Mouse (Mus musculus) embryonic facial prominence, embryonic 10.5 days (tissue): Measurements from ENCODE around the gene Card19. TPM values are rescaled to one million over a fixed set of nuclear protein-coding genes. Genes with fewer than 3 reads are reported as not detected.

Experiments
- DNase-seq: peaks from one replicate; pipeline ENCODE4 v3.0.0-alpha.2; 2017; ENCODE audit warnings: low spot score
- H3K27ac ChIP-seq: fragments of 300-500 bp; sonication (generic); replicated peaks from 2 replicates; pipeline ENCODE4 v1.5.1; 2016; ENCODE audit warnings: mild to moderate bottlenecking
- H3K27me3 ChIP-seq: fragments of 300-500 bp; sonication (generic); replicated peaks from 2 replicates; pipeline ENCODE4 v1.6.1; 2016; ENCODE audit warnings: low read depth, mild to moderate bottlenecking; ENCODE audit not compliant: poor library complexity, severe bottlenecking
- H3K36me3 ChIP-seq: fragments of 300-500 bp; sonication (generic); replicated peaks from 2 replicates; pipeline ENCODE4 v1.6.1; 2016; ENCODE audit warnings: mild to moderate bottlenecking, moderate library complexity
- H3K4me1 ChIP-seq: fragments of 300-500 bp; sonication (generic); 2 replicates; pipeline ENCODE4 v1.6.1; 2016
- H3K4me3 ChIP-seq: fragments of 300-500 bp; sonication (generic); 2 replicates; pipeline ENCODE4 v1.5.1; 2016; ENCODE audit warnings: mild to moderate bottlenecking, moderate library complexity
- H3K9me3 ChIP-seq: fragments of 300-500 bp; sonication (generic); 2 replicates; pipeline ENCODE4 v1.6.1; 2016; ENCODE audit warnings: mild to moderate bottlenecking
- WGBS: fragments of 180-500 bp; shearing (Covaris S2); methylation state at CpG from one replicate; pipeline ENCODE4 v1.1.7; 2016; 5-methylcytosine and 5-hydroxymethylcytosine counted together
- polyA plus RNA-seq: library from polyadenylated mRNA; unstranded; fragments of >200 nt; fragmentation: Nextera tagmentation; extraction: Ambion mirVana; gene quantifications from 2 replicates; pipeline ENCODE4 v1.2.1, GENCODE M21; 2016

The Card19 gene
- polyA plus RNA-seq, 1 experiment from 2014 or later: 35.0 TPM

DNA sequence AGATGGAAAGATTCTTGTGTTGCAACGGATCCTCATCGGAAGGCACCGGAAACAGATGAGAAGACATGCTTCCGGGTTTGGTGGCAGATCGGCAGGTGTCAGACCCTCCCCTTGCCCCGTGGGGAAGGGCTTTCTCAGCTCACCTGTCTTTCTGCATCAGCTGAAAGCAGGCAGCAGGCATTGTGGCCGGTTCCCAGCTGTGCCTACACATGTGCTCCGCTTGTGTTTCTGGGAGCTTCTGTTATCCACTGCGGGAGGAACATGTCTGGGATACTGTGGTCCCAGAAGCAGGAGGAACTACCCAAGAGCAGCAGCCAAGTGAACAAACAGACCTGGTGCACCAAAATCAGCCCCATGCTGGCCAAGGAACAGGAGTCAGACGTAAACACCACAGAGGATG is 40.3 kb downstream of the Card19 start:
- DNase-seq: no peak
- WGBS: 83% methylated on average over 10 of the region's 10 CpGs
- no peak overlapping the region for H3K27ac ChIP-seq

DNA sequence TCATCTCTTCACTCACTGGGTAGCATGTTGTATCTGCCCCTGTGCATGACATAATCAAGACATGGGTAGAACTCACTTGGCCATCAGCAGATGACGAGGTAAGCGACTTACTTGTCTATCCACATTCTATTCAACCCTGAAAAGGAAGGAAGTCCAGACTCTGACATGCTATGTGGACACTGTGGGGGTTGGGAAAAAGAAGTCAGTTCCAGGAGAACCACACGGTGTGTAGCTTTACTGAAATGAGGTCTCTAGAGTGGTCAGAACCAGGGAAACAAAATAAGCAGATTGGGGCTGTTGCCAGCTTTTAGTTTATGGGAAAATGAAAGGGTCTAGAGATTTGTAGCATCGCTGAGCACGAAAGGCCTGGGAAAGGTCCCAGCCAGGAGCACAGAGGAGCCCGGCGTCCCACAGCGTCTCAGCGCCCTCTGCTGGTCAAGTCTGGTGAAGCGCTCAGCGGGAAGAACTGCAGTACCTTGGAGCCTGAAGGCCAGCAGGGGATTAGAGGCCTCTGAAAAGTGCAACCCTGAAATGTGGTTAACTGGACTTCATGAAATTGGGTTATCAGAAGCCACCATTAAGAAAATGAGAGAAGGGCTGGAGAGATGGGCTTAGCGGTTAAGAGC is 42.8 kb downstream of the Card19 start:
- Histone ChIP-seq H3K27ac (no peak overlapping the region), H3K4me3 (no peak overlapping the region), H3K9me3 (no peaks in the 10 kb centered on the region), H3K27me3 (no peaks in the 10 kb centered on the region), H3K4me1 (peaks cover 7% of the 10 kb centered on the region; the same call in 1 of the 2 replicates), H3K36me3 (no peaks in the 10 kb centered on the region)
- peak; percentile 91 for DNase-seq
- 9% methylated on average over 12 of the region's 12 CpGs for WGBS

More for the DNA sequence above, 40.3 kb downstream of the Card19 start:
- Histone ChIP-seq H3K4me3 (no peak overlapping the region), H3K36me3 (no peaks in the 10 kb centered on the region), H3K4me1 (peaks cover 22% of the 10 kb centered on the region), H3K9me3 (no peaks in the 10 kb centered on the region), H3K27me3 (no peaks in the 10 kb centered on the region)

DNA sequence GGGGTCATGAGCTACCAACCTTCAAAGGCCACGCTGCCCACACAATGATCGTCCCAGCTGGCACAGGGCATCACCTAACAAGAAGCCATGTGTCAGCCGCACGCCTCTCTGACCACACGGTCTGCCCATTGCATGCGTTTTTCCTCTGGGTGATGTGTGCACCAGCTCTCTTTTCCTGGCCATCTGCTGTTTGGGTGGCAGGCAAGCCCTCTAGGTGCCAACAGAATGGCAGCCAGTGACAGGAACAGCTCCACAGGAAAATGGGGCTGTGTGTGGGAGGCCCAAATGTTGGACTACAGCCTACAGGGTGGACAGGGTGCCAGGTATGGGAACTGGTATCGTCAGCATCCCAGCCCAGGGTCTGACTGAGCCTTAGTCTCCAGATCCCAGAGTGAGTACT is 43.5 kb downstream of the Card19 start:
- WGBS: 93% methylated on average over 7 of the region's 7 CpGs
- Histone ChIP-seq H3K4me3 (no peak overlapping the region), H3K4me1 (peaks cover 11% of the 10 kb centered on the region), H3K36me3 (no peaks in the 10 kb centered on the region), H3K27me3 (no peaks in the 10 kb centered on the region), H3K9me3 (no peaks in the 10 kb centered on the region), H3K27ac (no peak overlapping the region)
- no peak for DNase-seq

DNA sequence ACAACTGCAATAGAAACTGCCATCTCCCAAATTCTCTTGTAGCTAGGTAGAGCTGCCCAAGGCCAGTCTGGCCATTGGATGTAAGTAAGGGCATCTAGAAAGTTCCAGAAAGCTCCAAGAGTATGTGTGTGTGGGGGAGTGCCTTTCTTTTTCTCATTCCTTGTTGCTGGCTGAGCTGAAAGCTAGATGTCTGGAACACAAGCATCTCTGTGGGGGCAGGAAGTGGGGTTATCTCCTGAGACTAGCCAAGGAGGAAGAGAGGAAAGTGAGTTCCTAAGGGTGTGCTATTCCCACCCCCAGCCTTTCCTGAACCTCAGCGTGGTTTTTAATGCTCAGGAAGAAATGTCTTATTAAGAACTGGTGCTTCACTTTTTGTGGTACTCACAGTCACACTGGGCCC is 44.1 kb downstream of the Card19 start:
- no peaks in the 10 kb centered on the region for H3K9me3 ChIP-seq
- no peaks in the 10 kb centered on the region for H3K27me3 ChIP-seq
- H3K4me3 ChIP-seq: no peak overlapping the region
- H3K36me3 ChIP-seq: no peaks in the 10 kb centered on the region
- no peak overlapping the region for H3K27ac ChIP-seq
- H3K4me1 ChIP-seq: peaks cover 11% of the 10 kb centered on the region
- 80% methylated on average over 1 of the region's 1 CpGs for WGBS
- DNase-seq: no peak

DNA sequence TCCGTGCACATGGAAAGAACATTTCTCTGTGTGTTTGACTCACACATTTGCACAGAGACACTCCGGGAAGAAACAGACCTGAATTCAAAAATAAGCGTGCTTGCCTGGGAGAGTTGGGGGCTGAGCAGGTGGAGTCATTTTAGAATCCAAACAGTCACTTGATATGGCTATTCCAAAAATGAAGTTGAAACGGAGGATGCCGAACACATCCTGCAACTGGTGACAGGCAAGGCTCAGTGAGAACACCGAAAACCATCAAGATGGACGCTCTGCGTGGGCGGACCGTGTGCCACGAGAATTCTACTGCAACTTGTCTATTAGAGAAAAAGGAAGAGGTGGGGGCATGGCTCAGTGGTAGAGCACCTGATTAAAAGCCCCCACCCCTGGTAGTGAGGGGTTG is 45.2 kb downstream of the Card19 start:
- no peak for DNase-seq
- Histone ChIP-seq H3K4me3 (no peak overlapping the region), H3K27me3 (no peaks in the 10 kb centered on the region), H3K27ac (no peak overlapping the region), H3K9me3 (no peaks in the 10 kb centered on the region), H3K36me3 (no peaks in the 10 kb centered on the region), H3K4me1 (peaks cover 11% of the 10 kb centered on the region)
- WGBS: 92% methylated on average over 11 of the region's 11 CpGs

DNA sequence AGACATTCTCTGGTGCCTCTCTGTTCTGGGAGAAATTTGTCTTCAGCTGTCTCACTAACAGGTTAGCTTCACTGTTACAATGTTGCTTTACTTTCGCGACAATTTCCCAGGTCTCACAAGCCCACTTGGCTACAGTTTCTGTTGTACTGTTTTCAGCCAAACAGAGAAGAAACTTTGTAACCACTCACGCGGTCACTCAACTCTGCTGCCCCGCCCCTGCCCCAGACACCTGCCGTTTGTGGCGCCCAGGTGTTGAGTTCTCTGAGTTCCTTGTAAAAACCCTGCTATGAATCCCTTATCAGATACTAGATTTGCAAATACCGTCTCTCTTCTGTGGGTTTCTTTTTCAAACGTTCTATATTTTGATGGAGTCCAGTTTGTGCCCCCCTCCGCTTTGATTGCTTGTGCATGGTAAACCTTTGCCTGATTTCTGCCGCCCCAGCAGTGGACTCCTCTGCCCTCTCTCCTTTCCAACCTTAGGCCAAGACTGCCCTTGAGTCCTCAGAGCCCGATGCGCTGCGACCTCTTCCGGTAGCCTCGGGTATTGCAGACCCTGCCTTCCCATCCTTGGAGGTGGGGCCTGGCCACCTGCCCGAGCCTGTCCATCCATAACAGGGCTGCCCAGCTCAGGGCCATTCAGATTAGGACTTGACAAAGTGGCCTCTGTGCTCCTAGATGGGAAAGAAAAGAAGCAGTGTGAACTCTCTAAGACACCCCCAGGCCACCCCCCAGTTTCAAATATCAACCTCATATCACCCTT is 46.2 kb downstream of the Card19 start:
- Histone ChIP-seq H3K27ac (no peak overlapping the region), H3K27me3 (no peaks in the 10 kb centered on the region), H3K9me3 (no peaks in the 10 kb centered on the region), H3K36me3 (no peaks in the 10 kb centered on the region), H3K4me1 (peaks cover 11% of the 10 kb centered on the region), H3K4me3 (no peak overlapping the region)
- WGBS: 20% methylated on average over 17 of the region's 17 CpGs
- peak; percentile 89 for DNase-seq

DNA sequence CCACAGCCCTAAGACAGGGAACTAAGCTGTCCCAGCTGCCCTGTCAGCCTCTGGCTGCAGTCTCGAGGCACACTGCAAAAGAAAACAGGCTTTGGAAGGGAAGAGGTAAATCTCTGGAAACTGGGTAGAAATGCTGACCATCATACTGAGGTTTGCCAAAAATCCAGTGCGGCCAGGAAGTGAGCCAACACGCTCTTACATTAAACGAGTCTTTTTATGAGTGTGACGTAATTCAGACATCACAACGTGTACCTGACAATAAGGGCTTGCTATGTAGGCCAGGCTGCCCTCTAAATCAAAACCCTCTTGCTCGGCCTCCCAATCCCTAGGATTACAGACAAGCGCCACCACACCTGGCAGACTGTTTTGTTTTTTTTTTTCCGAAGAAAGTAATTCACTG is 48.8 kb downstream of the Card19 start:
- Histone ChIP-seq H3K36me3 (no peaks in the 10 kb centered on the region), H3K4me1 (peaks cover 4% of the 10 kb centered on the region; the same call in 1 of the 2 replicates), H3K27ac (no peak overlapping the region), H3K9me3 (no peaks in the 10 kb centered on the region), H3K4me3 (no peak overlapping the region), H3K27me3 (no peaks in the 10 kb centered on the region)
- WGBS: 80% methylated on average over 9 of the region's 9 CpGs
- no peak for DNase-seq

DNA sequence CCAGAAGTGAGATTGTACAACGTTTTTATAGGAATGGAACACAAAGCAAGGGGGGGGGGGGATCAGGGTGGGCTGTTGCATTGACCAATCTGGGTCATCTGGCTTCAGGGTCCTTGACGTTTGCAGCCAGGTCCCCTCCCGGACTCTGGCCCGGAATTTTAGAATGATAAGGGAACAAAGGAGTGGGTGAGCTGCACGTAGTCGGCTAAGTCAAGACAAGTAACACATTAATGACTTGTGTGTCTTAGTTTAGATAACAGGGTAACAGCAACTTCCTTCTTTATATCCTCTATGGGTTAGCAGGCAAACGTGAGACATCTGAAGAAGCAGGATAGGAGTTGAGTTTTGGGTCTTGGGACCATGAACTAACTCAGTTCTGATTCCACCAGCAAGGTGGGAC is 52.2 kb downstream of the Card19 start:
- Histone ChIP-seq H3K36me3 (no peaks in the 10 kb centered on the region), H3K4me3 (no peak overlapping the region), H3K27me3 (no peaks in the 10 kb centered on the region), H3K4me1 (peaks cover 4% of the 10 kb centered on the region; the same call in 1 of the 2 replicates), H3K27ac (no peak overlapping the region), H3K9me3 (no peaks in the 10 kb centered on the region)
- DNase-seq: no peak
- WGBS: 85% methylated on average over 7 of the region's 7 CpGs

DNA sequence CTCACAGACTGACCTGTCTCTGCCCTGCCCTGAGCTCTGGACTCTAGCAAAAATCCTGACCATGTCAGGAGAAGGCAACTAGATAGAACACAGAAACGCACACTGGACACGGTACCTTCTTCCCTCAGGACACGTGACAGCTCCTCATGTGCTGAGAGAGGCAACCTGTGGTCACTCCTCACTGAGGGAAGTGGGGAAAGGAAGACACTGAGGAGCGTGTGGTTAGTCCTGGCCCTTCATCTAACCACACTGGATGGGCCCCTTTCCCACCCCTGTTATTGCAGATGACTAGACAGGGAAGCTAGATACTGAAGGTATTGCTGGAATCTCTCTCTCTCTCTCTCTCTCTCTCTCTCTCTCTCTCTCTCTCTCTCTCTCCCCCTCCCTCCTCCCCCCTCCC is 53.1 kb downstream of the Card19 start:
- 82% methylated on average over 4 of the region's 4 CpGs for WGBS
- H3K9me3 ChIP-seq: no peaks in the 10 kb centered on the region

DNA sequence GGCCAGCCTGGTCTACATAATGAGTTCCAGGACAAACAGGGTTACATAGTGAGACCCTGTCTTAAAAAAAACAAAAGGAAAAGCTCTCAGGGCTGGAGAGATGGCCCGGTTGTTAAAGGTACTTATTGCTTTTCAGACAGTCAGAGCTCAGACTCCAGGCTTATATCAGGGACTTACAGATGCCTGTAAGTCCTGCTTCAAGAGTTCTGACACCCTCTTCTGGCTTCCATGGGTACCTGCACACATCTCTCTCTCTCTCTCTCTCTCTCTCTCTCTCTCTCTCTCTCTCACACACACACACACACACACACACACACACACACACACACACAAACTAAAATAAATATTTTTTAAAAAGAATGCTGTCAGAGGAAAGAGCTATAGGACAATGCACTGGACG is 54.6 kb downstream of the Card19 start:
- Histone ChIP-seq H3K27ac (no peak overlapping the region), H3K4me1 (no peaks in the 10 kb centered on the region), H3K4me3 (no peak overlapping the region), H3K9me3 (peaks cover 3% of the 10 kb centered on the region; the same call in 1 of the 2 replicates), H3K27me3 (no peaks in the 10 kb centered on the region), H3K36me3 (no peaks in the 10 kb centered on the region)
- WGBS: 70% methylated on average over 2 of the region's 2 CpGs
- no peak for DNase-seq

More for the DNA sequence above, 53.1 kb downstream of the Card19 start:
- Histone ChIP-seq H3K4me1 (peaks cover 4% of the 10 kb centered on the region; the same call in 1 of the 2 replicates), H3K27ac (no peak overlapping the region), H3K36me3 (no peaks in the 10 kb centered on the region), H3K27me3 (no peaks in the 10 kb centered on the region), H3K4me3 (no peak overlapping the region)
- DNase-seq: no peak

DNA sequence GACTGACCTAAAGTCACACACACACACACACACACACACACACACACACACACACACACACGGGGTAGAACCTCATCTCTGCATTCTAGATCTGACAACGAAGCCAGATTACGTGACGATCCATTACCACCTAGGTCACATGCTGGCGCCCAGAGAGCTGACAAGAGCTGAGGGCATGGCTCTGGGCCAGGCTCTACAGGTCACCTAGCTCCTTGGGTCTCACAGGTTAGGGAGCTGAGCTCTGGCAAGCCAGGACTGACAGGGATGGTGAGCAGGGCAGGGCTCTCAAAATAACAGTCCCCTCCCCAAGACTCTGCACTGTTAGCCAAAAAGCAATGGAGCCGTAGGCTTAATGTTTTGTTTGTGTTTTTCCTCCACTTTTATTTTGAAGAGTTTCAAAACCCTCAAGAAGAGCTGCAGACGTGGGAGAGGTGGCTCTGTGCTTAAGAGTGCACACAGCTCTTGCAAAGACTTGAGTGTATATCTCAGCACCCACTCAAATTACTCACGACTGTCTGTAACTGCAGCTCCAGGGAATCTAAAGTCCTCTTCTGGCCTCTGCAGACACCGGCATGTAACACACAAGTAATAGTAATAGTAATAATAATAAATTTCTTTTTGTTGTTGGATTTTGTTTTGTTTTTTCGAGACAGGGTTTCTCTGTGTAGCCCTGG is 57.7 kb downstream of the Card19 start:
- Histone ChIP-seq H3K9me3 (peaks cover 3% of the 10 kb centered on the region; the same call in 1 of the 2 replicates), H3K27me3 (0 out of 2 replicates have a peak, but pooled peaks cover 5% of the 10 kb centered on the region), H3K36me3 (no peaks in the 10 kb centered on the region), H3K27ac (no peak overlapping the region), H3K4me1 (peaks cover 4% of the 10 kb centered on the region), H3K4me3 (no peak overlapping the region)
- DNase-seq: no peak
- WGBS: 83% methylated on average over 10 of the region's 10 CpGs

DNA sequence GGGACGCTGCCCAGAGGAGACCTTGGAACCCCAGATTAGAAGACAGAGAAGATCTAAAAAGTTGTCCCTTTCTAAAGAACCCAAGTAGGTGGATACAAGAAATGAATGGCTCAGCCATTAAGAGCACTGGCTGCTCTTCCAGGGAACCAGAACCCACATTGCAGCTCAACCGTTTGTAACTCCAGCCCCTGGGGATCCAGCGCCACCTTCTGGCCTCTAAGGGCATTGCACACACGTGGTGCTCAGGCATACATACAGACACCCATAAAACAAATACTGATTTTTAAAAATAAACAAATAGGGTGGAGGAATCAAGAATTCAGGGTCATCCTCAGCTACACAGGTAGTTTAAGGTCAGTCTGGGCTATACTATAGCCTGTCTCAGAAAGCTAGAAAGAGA is 59.2 kb downstream of the Card19 start:
- Histone ChIP-seq H3K27me3 (0 out of 2 replicates have a peak, but pooled peaks cover 5% of the 10 kb centered on the region), H3K27ac (no peak overlapping the region), H3K4me3 (no peak overlapping the region), H3K36me3 (no peaks in the 10 kb centered on the region), H3K9me3 (peaks cover 3% of the 10 kb centered on the region; the same call in 1 of the 2 replicates), H3K4me1 (peaks cover 5% of the 10 kb centered on the region)
- no peak for DNase-seq
- 70% methylated on average over 4 of the region's 4 CpGs for WGBS
